Mouse (Mus musculus) olfactory bulb, adult 2 months (tissue): Measurements from ENCODE around the gene 1700024P04Rik. TPM values are rescaled to one million over a fixed set of nuclear protein-coding genes. Genes with fewer than 3 reads are reported as not detected.

Experiments
- H3K27ac ChIP-seq: fragments of 200-500 bp; 2 replicates; pipeline ENCODE4 v1.5.1; 2012; ENCODE audit warnings: low read depth, low read length; ENCODE audit not compliant: insufficient read depth
- H3K4me1 ChIP-seq: fragments of 200-500 bp; 2 replicates; pipeline ENCODE4 v1.6.1; 2012; ENCODE audit warnings: low read length; ENCODE audit not compliant: control insufficient read depth, insufficient read depth
- H3K4me3 ChIP-seq: fragments of 200-500 bp; 2 replicates; pipeline ENCODE4 v1.5.1; 2012; ENCODE audit warnings: mild to moderate bottlenecking, low read depth, low read length, moderate library complexity; ENCODE audit not compliant: insufficient read depth
- CTCF ChIP-seq: fragments of 200-500 bp; IDR thresholded peaks from 2 replicates; pipeline ENCODE4 v1.5.1; 2012; ENCODE audit warnings: low read depth, mild to moderate bottlenecking, low read length, moderate library complexity; ENCODE audit not compliant: insufficient read depth
- POLR2A ChIP-seq: fragments of 200-500 bp; IDR thresholded peaks from 2 replicates; pipeline ENCODE4 v1.6.1; 2012; ENCODE audit warnings: mild to moderate bottlenecking, low read depth, low read length, moderate library complexity; ENCODE audit not compliant: insufficient read depth
- WGBS: fragments of 180-500 bp; shearing (Covaris S2); methylation state at CpG from one replicate; pipeline ENCODE4 v1.1.7; 2018; 5-methylcytosine and 5-hydroxymethylcytosine counted together
- polyA plus RNA-seq: library from polyadenylated mRNA; stranded (reverse); fragments of >200 nt; gene quantifications from 2 replicates; pipeline ENCODE4 v1.2.4, GENCODE M21; 2012; ENCODE audit warnings: low replicate concordance; ENCODE audit not compliant: missing spikeins, insufficient read depth, insufficient read length

The 1700024P04Rik gene
- polyA plus RNA-seq, 1 experiment: not detected

GRCm38 (mm10) chr13:98971641-98972040 lies 12.7 kb downstream of the 1700024P04Rik start:
- Histone ChIP-seq H3K27ac (no peak overlapping the region), H3K4me1 (no peaks in the 10 kb centered on the region), H3K4me3 (no peak overlapping the region)
- WGBS: 72% methylated on average over 5 of the region's 5 CpGs
- TF ChIP-seq POLR2A (no peak), CTCF (no peak)

GRCm38 (mm10) chr13:98968517-98968916 lies 15.8 kb downstream of the 1700024P04Rik start:
- Histone ChIP-seq H3K4me3 (no peak overlapping the region), H3K27ac (no peak overlapping the region), H3K4me1 (no peaks in the 10 kb centered on the region)
- TF ChIP-seq CTCF (no peak), POLR2A (no peak)
- WGBS: 84% methylated on average over 4 of the region's 4 CpGs

- H3K27ac ChIP-seq: no peak overlapping the region
- no peaks in the 10 kb centered on the region for H3K4me1 ChIP-seq
- TF ChIP-seq POLR2A (no peak), CTCF (no peak)
- WGBS: 67% methylated on average over 6 of the region's 6 CpGs
- no peak overlapping the region for H3K4me3 ChIP-seq
Measured at GRCm38 (mm10) chr13:98967942-98968341, 16.4 kb downstream of the 1700024P04Rik start.

GRCm38 (mm10) chr13:98966583-98966982 lies 17.8 kb downstream of the 1700024P04Rik start:
- no peak overlapping the region for H3K4me3 ChIP-seq
- H3K27ac ChIP-seq: no peak overlapping the region
- 62% methylated on average over 5 of the region's 5 CpGs for WGBS

GRCm38 (mm10) chr13:98963612-98964011 lies 20.8 kb downstream of the 1700024P04Rik start:
- no peak overlapping the region for H3K4me3 ChIP-seq
- no peak for TF ChIP-seq POLR2A
- TF ChIP-seq CTCF: no peak
- H3K27ac ChIP-seq: no peak overlapping the region
- WGBS: 95% methylated on average over 1 of the region's 1 CpGs
- H3K4me1 ChIP-seq: no peaks in the 10 kb centered on the region

More at GRCm38 (mm10) chr13:98966583-98966982, 17.8 kb downstream of the 1700024P04Rik start:
- no peak for TF ChIP-seq POLR2A
- no peak for TF ChIP-seq CTCF
- no peaks in the 10 kb centered on the region for H3K4me1 ChIP-seq

GRCm38 (mm10) chr13:98958177-98958576 lies 26.2 kb downstream of the 1700024P04Rik start:
- WGBS: 70% methylated on average over 2 of the region's 2 CpGs
- Histone ChIP-seq H3K4me1 (peaks cover 2% of the 10 kb centered on the region; the same call in 1 of the 2 replicates), H3K4me3 (no peak overlapping the region), H3K27ac (no peak overlapping the region)
- TF ChIP-seq POLR2A: no peak
- no peak for TF ChIP-seq CTCF

GRCm38 (mm10) chr13:98956209-98956608 lies 28.2 kb downstream of the 1700024P04Rik start:
- TF ChIP-seq POLR2A (no peak), CTCF (no peak)
- H3K4me3 ChIP-seq: no peak overlapping the region
- H3K4me1 ChIP-seq: peaks cover 2% of the 10 kb centered on the region; the same call in 1 of the 2 replicates
- no peak overlapping the region for H3K27ac ChIP-seq
- 87% methylated on average over 2 of the region's 2 CpGs for WGBS

GRCm38 (mm10) chr13:98955676-98956075 lies 28.7 kb downstream of the 1700024P04Rik start:
- Histone ChIP-seq H3K27ac (no peak overlapping the region), H3K4me3 (no peak overlapping the region), H3K4me1 (peaks cover 2% of the 10 kb centered on the region; the same call in 1 of the 2 replicates)
- WGBS: 71% methylated on average over 6 of the region's 6 CpGs
- TF ChIP-seq POLR2A (no peak), CTCF (no peak)

- TF ChIP-seq POLR2A (no peak), CTCF (no peak)
- H3K4me3 ChIP-seq: no peak overlapping the region
- H3K27ac ChIP-seq: no peak overlapping the region
- WGBS: 34% methylated on average over 5 of the region's 5 CpGs
- H3K4me1 ChIP-seq: peaks cover 2% of the 10 kb centered on the region; the same call in 1 of the 2 replicates
Measured at GRCm38 (mm10) chr13:98955226-98955625, 29.1 kb downstream of the 1700024P04Rik start.

- TF ChIP-seq POLR2A (no peak), CTCF (no peak)
- 61% methylated on average over 5 of the region's 5 CpGs for WGBS
- Histone ChIP-seq H3K4me3 (no peak overlapping the region), H3K4me1 (peaks cover 2% of the 10 kb centered on the region; the same call in 1 of the 2 replicates), H3K27ac (no peak overlapping the region)
Measured at GRCm38 (mm10) chr13:98953830-98954229, 30.5 kb downstream of the 1700024P04Rik start.
